Mouse (Mus musculus) heart, embryonic 14.5 days (tissue): ENCODE measurements at regions not wholly inside any gene's neighbourhood (a gene's known extent, or its start where the extent isn't known, plus 50 kb on each side); places are given as distances from the start of the nearest gene placed in this dataset.

Experiments
- ATAC-seq: fragments of 200-750 bp; cut with Nextera tagmentation; 2 replicates; pipeline ENCODE4 v1.8.0; 2017; ENCODE audit warnings: low read depth, moderate TSS enrichment; ENCODE audit not compliant: insufficient number of reproducible peaks, insufficient read depth, low FRiP score
- H3K27ac ChIP-seq, 2 experiments: fragments of 200-500 bp in 1 of 2; fragments of 300-500 bp in 1 of 2; sonication (generic) in 1 of 2; replicated peaks in 1 of 2; 2 replicates each; pipeline ENCODE4 v1.5.1; 2012 to 2014; ENCODE audit warnings: low read depth in 2 of 2, low read length in 2 of 2, control low read depth in 1 of 2, mild to moderate bottlenecking in 1 of 2, mixed read lengths in 1 of 2; ENCODE audit not compliant: control insufficient read depth in 1 of 2, insufficient read depth in 1 of 2
- H3K27me3 ChIP-seq: fragments of 300-500 bp; sonication (generic); 2 replicates; pipeline ENCODE4 v1.6.1; 2014; ENCODE audit warnings: mild to moderate bottlenecking, low read length, control low read depth; ENCODE audit not compliant: control insufficient read depth, insufficient read depth
- H3K36me3 ChIP-seq: fragments of 300-500 bp; sonication (generic); 2 replicates; pipeline ENCODE4 v1.6.1; 2014; ENCODE audit warnings: mild to moderate bottlenecking, control low read depth, low read length, mixed read lengths; ENCODE audit not compliant: control insufficient read depth, insufficient read depth
- H3K4me1 ChIP-seq, 2 experiments: fragments of 200-500 bp in 1 of 2; fragments of 300-500 bp in 1 of 2; sonication (generic) in 1 of 2; 2 replicates each; pipeline ENCODE4 v1.6.1; 2012 to 2014; ENCODE audit warnings: low read length in 2 of 2, control low read depth in 1 of 2, mixed read lengths in 1 of 2; ENCODE audit not compliant: control insufficient read depth in 2 of 2, insufficient read depth in 2 of 2
- H3K4me2 ChIP-seq: fragments of 300-500 bp; sonication (generic); 2 replicates; pipeline ENCODE4 v1.6.1; 2014; ENCODE audit warnings: mild to moderate bottlenecking, low read length
- H3K4me3 ChIP-seq, 2 experiments: fragments of 200-500 bp in 1 of 2; fragments of 300-500 bp in 1 of 2; sonication (generic) in 1 of 2; 2 replicates each; pipeline ENCODE4 v1.5.1; 2012 to 2014; ENCODE audit warnings: low read length in 2 of 2, mild to moderate bottlenecking in 2 of 2, control low read depth in 1 of 2, low read depth in 1 of 2, moderate library complexity in 1 of 2; ENCODE audit not compliant: control insufficient read depth in 1 of 2, insufficient read depth in 1 of 2
- H3K9ac ChIP-seq: fragments of 300-500 bp; sonication (generic); 2 replicates; pipeline ENCODE4 v1.6.1; 2014; ENCODE audit warnings: mild to moderate bottlenecking, low read length
- H3K9me3 ChIP-seq: fragments of 300-500 bp; sonication (generic); 2 replicates; pipeline ENCODE4 v1.6.1; 2016; ENCODE audit warnings: low read length, control low read depth; ENCODE audit not compliant: control insufficient read depth
- WGBS: fragments of 180-500 bp; shearing (Covaris S2); extraction: QIAGEN DNeasy Blood & Tissue Kit; methylation state at CpG from one replicate; pipeline ENCODE4 v1.1.7; 2014; 5-methylcytosine and 5-hydroxymethylcytosine counted together

GRCm38 (mm10) chr1:41831641-41832040 is 863.9 kb upstream of the Pou3f3 start:
- no peak overlapping the region for H3K9ac ChIP-seq
- H3K4me1 ChIP-seq = no peaks in the 10 kb centered on the region
- H3K9me3 ChIP-seq = no peaks in the 10 kb centered on the region
- H3K4me2 ChIP-seq = no peak overlapping the region
- no peak overlapping the region for H3K4me3 ChIP-seq
- H3K27ac ChIP-seq = no peak overlapping the region
- WGBS = 66% methylated on average over 2 of the region's 2 CpGs
- H3K36me3 ChIP-seq = no peaks in the 10 kb centered on the region
- ATAC-seq = no peak
- H3K27me3 ChIP-seq = no peaks in the 10 kb centered on the region
